Mouse (Mus musculus) limb, embryonic 13.5 days (tissue): ENCODE measurements around the gene Ccdc9. TPM values are rescaled to one million over a fixed set of nuclear protein-coding genes. Genes with fewer than 3 reads are reported as not detected.

ENCODE experiments used
- ATAC-seq: fragments of 200-750 bp; cut with Nextera tagmentation; 2 replicates; pipeline ENCODE4 v1.8.0; 2017; ENCODE audit warnings: low read depth, moderate number of reproducible peaks, moderate TSS enrichment; ENCODE audit not compliant: low FRiP score
- H3K27ac ChIP-seq: fragments of 300-500 bp; sonication (generic); 2 replicates; pipeline ENCODE4 v1.5.1; 2015; ENCODE audit warnings: inconsistent platforms, mild to moderate bottlenecking, moderate library complexity
- H3K27me3 ChIP-seq: fragments of 300-500 bp; sonication (generic); 2 replicates; pipeline ENCODE4 v1.6.1; 2015; ENCODE audit warnings: mild to moderate bottlenecking, inconsistent platforms
- H3K36me3 ChIP-seq: fragments of 300-500 bp; sonication (generic); 2 replicates; pipeline ENCODE4 v1.6.1; 2015; ENCODE audit warnings: inconsistent platforms, mild to moderate bottlenecking, moderate library complexity
- H3K4me1 ChIP-seq: fragments of 300-500 bp; sonication (generic); 2 replicates; pipeline ENCODE4 v1.6.1; 2015; ENCODE audit warnings: inconsistent platforms
- H3K4me2 ChIP-seq: fragments of 300-500 bp; sonication (generic); replicated peaks from 2 replicates; pipeline ENCODE4 v1.6.1; 2015; ENCODE audit warnings: inconsistent platforms, mild to moderate bottlenecking, moderate library complexity
- H3K4me3 ChIP-seq: fragments of 300-500 bp; sonication (generic); 2 replicates; pipeline ENCODE4 v1.5.1; 2015; ENCODE audit warnings: moderate library complexity, mild to moderate bottlenecking, inconsistent platforms
- H3K9ac ChIP-seq: fragments of 300-500 bp; sonication (generic); 2 replicates; pipeline ENCODE4 v1.6.1; 2015; ENCODE audit warnings: mild to moderate bottlenecking, inconsistent platforms
- H3K9me3 ChIP-seq: fragments of 300-500 bp; sonication (generic); 2 replicates; pipeline ENCODE4 v1.6.1; 2016; ENCODE audit warnings: inconsistent platforms
- WGBS: fragments of 180-500 bp; shearing (Covaris S2); methylation state at CpG from one replicate; pipeline ENCODE4 v1.1.7; 2015; 5-methylcytosine and 5-hydroxymethylcytosine counted together
- polyA plus RNA-seq: library from polyadenylated mRNA; unstranded; fragments of >200 nt; fragmentation: Nextera tagmentation; extraction: Ambion mirVana; gene quantifications from 2 replicates; pipeline ENCODE4 v1.2.1, GENCODE M21; 2015

The Ccdc9 gene
- polyA plus RNA-seq, 1 experiment from 2014 or later = 26.1 TPM

- H3K4me2 ChIP-seq = no peak overlapping the region
- WGBS = 30% methylated on average over 5 of the region's 5 CpGs
- no peak overlapping the region for H3K4me3 ChIP-seq
- no peaks in the 10 kb centered on the region for H3K36me3 ChIP-seq
- H3K27ac ChIP-seq = no peak overlapping the region
- ATAC-seq = no peak
- no peak overlapping the region; the same call in 1 of the 2 replicates for H3K9ac ChIP-seq
- peaks cover 14% of the 10 kb centered on the region; the same call in 1 of the 2 replicates for H3K9me3 ChIP-seq
- H3K27me3 ChIP-seq = no peaks in the 10 kb centered on the region
- H3K4me1 ChIP-seq = peaks cover 5% of the 10 kb centered on the region
Measured at GRCm38 (mm10) chr7:16229869-16230268, 56.7 kb downstream of the Ccdc9 start.

Other genes starting within 250 kb of the Ccdc9 start
- gene Bicra, start 238.9 kb downstream of the Ccdc9 start, polyA plus RNA-seq = 8.6 and 8.7 TPM in 2 replicates
- 0.04 and 0.08 TPM in 2 replicates for gene Zfp541, start 225.0 kb downstream of the Ccdc9 start, polyA plus RNA-seq
- 232 and 245 TPM in 2 replicates for gene Napa, start 188.3 kb downstream of the Ccdc9 start, polyA plus RNA-seq
- 38.7 and 40.5 TPM in 2 replicates for gene Kptn, start 166.9 kb downstream of the Ccdc9 start, polyA plus RNA-seq
- gene Slc8a2, start 157.0 kb downstream of the Ccdc9 start, polyA plus RNA-seq = 0.14 and 0.28 TPM in 2 replicates
- 14.2 and 15.6 TPM in 2 replicates for gene Meis3, start 111.7 kb downstream of the Ccdc9 start, polyA plus RNA-seq
- gene Dhx34, start 64.8 kb downstream of the Ccdc9 start, polyA plus RNA-seq = 13.1 and 14.5 TPM in 2 replicates
- 0.09 and 0.10 TPM in 2 replicates for gene C5ar2, start 42.6 kb downstream of the Ccdc9 start, polyA plus RNA-seq
- 1.9 and 2.4 TPM in 2 replicates for gene C5ar1, start 27.3 kb downstream of the Ccdc9 start, polyA plus RNA-seq
- gene Inafm1, start 13.2 kb downstream of the Ccdc9 start, polyA plus RNA-seq = 19.0 and 19.9 TPM in 2 replicates
- gene Bbc3, start 21.6 kb upstream of the Ccdc9 start, polyA plus RNA-seq = 5.0 and 5.1 TPM in 2 replicates
- 359 and 362 TPM in 2 replicates for gene Sae1, start 101.0 kb upstream of the Ccdc9 start, polyA plus RNA-seq
- 18.2 and 18.5 TPM in 2 replicates for gene Zc3h4, start 114.1 kb upstream of the Ccdc9 start, polyA plus RNA-seq
- gene Tmem160, start 166.0 kb upstream of the Ccdc9 start, polyA plus RNA-seq = 44.2 and 44.9 TPM in 2 replicates
- 0.15 and 0.51 TPM in 2 replicates for gene Npas1, start 190.9 kb upstream of the Ccdc9 start, polyA plus RNA-seq